Mouse (Mus musculus) frontal cortex, postnatal 14 days (tissue): ENCODE measurements around the gene Neu2.

Experiments used
- DNase-seq, 2 experiments: peaks; one replicate each; pipeline ENCODE4 v3.0.0; 2022; ENCODE audit warnings: low spot score in 2 of 2

Neu2 gene

GRCm38 (mm10) chr1:87614576-87615295, 105.0 kb downstream of the Neu2 start:
- no peak for DNase-seq

- no peak for DNase-seq
These were observed 110.6 kb downstream of the Neu2 start, which contains the start of gene Inpp5d for GRCm38 (mm10) chr1:87620211-87620668. Gene Inpp5d (plus strand): TSS chr1:87620312.

- no peak for DNase-seq
These were observed 111.0 kb downstream of the Neu2 start for GRCm38 (mm10) chr1:87620693-87621092.

GRCm38 (mm10) chr1:87621146-87621857, 111.6 kb downstream of the Neu2 start:
- no peak for DNase-seq

GRCm38 (mm10) chr1:87621858-87622279, 112.2 kb downstream of the Neu2 start:
- no peak for DNase-seq

GRCm38 (mm10) chr1:87623977-87624666, 114.4 kb downstream of the Neu2 start:
- DNase-seq = no peak

- DNase-seq = no peak
These were observed 115.1 kb downstream of the Neu2 start for GRCm38 (mm10) chr1:87624826-87625225.

- no peak for DNase-seq
These were observed 115.8 kb downstream of the Neu2 start for GRCm38 (mm10) chr1:87625254-87626025.

- DNase-seq = no peak
These were observed 116.7 kb downstream of the Neu2 start for GRCm38 (mm10) chr1:87626344-87626743.

GRCm38 (mm10) chr1:87628085-87628484, 118.4 kb downstream of the Neu2 start:
- DNase-seq = no peak

GRCm38 (mm10) chr1:87631584-87631983, 121.9 kb downstream of the Neu2 start:
- no peak for DNase-seq

GRCm38 (mm10) chr1:87632163-87632562, 122.5 kb downstream of the Neu2 start:
- DNase-seq = no peak

- DNase-seq = no peak
These were observed 127.0 kb downstream of the Neu2 start for GRCm38 (mm10) chr1:87636716-87637117.

- no peak for DNase-seq
These were observed 127.6 kb downstream of the Neu2 start for GRCm38 (mm10) chr1:87637121-87637877.

GRCm38 (mm10) chr1:87637878-87638600, 128.3 kb downstream of the Neu2 start:
- no peak for DNase-seq

GRCm38 (mm10) chr1:87639724-87640123, 130.0 kb downstream of the Neu2 start:
- no peak for DNase-seq

- no peak for DNase-seq
These were observed 130.5 kb downstream of the Neu2 start for GRCm38 (mm10) chr1:87640165-87640661.

GRCm38 (mm10) chr1:87643016-87643415, 133.3 kb downstream of the Neu2 start:
- DNase-seq = no peak

GRCm38 (mm10) chr1:87645041-87645440, 135.4 kb downstream of the Neu2 start:
- DNase-seq = no peak

GRCm38 (mm10) chr1:87645748-87646147, 136.1 kb downstream of the Neu2 start:
- no peak for DNase-seq
